Mouse (Mus musculus) megakaryocyte, adult 5-6 weeks (primary cell): ENCODE data around the gene Olfr649. TPM values are rescaled to one million over a fixed set of nuclear protein-coding genes. Genes with fewer than 3 reads are reported as not detected.

Source experiments
- total RNA-seq, 2 experiments: library from RNA; stranded (forward) in 1 of 2; stranded (reverse) in 1 of 2; fragments of 153-499, 151-499 nt in 1 of 2; fragments of 221-1000, 200-1000 nt in 1 of 2; gene quantifications; 2 replicates each; pipeline versions ENCODE4 v1.2.3 to v1.2.4; 2015 to 2017

Olfr649 gene
- total RNA-seq, 2 experiments from 2014 or later = not detected

Other genes starting within 250 kb of the Olfr649 start
- gene Olfr635, start 224.8 kb downstream of the Olfr649 start, total RNA-seq (2015) = not detected in 2 replicates
- gene Olfr635, start 224.8 kb downstream of the Olfr649 start, total RNA-seq (2017) = not detected in 2 replicates
- gene Olfr638, start 197.2 kb downstream of the Olfr649 start, total RNA-seq (2015) = not detected in 2 replicates
- not detected in 2 replicates for gene Olfr638, start 197.2 kb downstream of the Olfr649 start, total RNA-seq (2017)
- not detected in 2 replicates for gene Olfr639, start 178.7 kb downstream of the Olfr649 start, total RNA-seq (2015)
- not detected in 2 replicates for gene Olfr639, start 178.7 kb downstream of the Olfr649 start, total RNA-seq (2017)
- not detected in 2 replicates for gene Olfr640, start 170.4 kb downstream of the Olfr649 start, total RNA-seq (2015)
- not detected in 2 replicates for gene Olfr640, start 170.4 kb downstream of the Olfr649 start, total RNA-seq (2017)
- not detected in 2 replicates for gene Olfr641, start 160.5 kb downstream of the Olfr649 start, total RNA-seq (2015)
- gene Olfr641, start 160.5 kb downstream of the Olfr649 start, total RNA-seq (2017) = not detected in 2 replicates
- gene Olfr642, start 143.3 kb downstream of the Olfr649 start, total RNA-seq (2015) = not detected in 2 replicates
- gene Olfr642, start 143.3 kb downstream of the Olfr649 start, total RNA-seq (2017) = not detected in 2 replicates
- not detected in 2 replicates for gene 4930516K23Rik, start 134.5 kb downstream of the Olfr649 start, total RNA-seq (2015)
- 0.55 TPM in 1 of 2 replicates, not detected in the other for gene 4930516K23Rik, start 134.5 kb downstream of the Olfr649 start, total RNA-seq (2017)
- not detected in 2 replicates for gene Olfr644, start 124.1 kb downstream of the Olfr649 start, total RNA-seq (2015)
- gene Olfr644, start 124.1 kb downstream of the Olfr649 start, total RNA-seq (2017) = not detected in 2 replicates
- not detected in 2 replicates for gene Olfr645, start 110.5 kb downstream of the Olfr649 start, total RNA-seq (2015)
- gene Olfr645, start 110.5 kb downstream of the Olfr649 start, total RNA-seq (2017) = not detected in 2 replicates
- not detected in 2 replicates for gene Olfr646, start 91.1 kb downstream of the Olfr649 start, total RNA-seq (2015)
- not detected in 2 replicates for gene Olfr646, start 91.1 kb downstream of the Olfr649 start, total RNA-seq (2017)
- gene Ubqln5, start 66.2 kb downstream of the Olfr649 start, total RNA-seq (2015) = not detected in 2 replicates
- gene Ubqln5, start 66.2 kb downstream of the Olfr649 start, total RNA-seq (2017) = not detected in 2 replicates
- not detected in 2 replicates for gene Olfr643, start 58.6 kb downstream of the Olfr649 start, total RNA-seq (2015)
- gene Olfr643, start 58.6 kb downstream of the Olfr649 start, total RNA-seq (2017) = not detected in 2 replicates
- not detected in 2 replicates for gene Ubqln3, start 52.7 kb downstream of the Olfr649 start, total RNA-seq (2015)
- gene Ubqln3, start 52.7 kb downstream of the Olfr649 start, total RNA-seq (2017) = not detected in 2 replicates
- gene Ubqlnl, start 45.4 kb downstream of the Olfr649 start, total RNA-seq (2015) = not detected in 2 replicates
- gene Ubqlnl, start 45.4 kb downstream of the Olfr649 start, total RNA-seq (2017) = not detected in 2 replicates
- not detected in 2 replicates for gene Olfm5, start 31.2 kb downstream of the Olfr649 start, total RNA-seq (2015)
- gene Olfm5, start 31.2 kb downstream of the Olfr649 start, total RNA-seq (2017) = not detected in 2 replicates
- gene Olfr648, start 12.6 kb downstream of the Olfr649 start, total RNA-seq (2015) = 0.16 and 0.38 TPM in 2 replicates
- 0.04 TPM in 1 of 2 replicates, not detected in the other for gene Olfr648, start 12.6 kb downstream of the Olfr649 start, total RNA-seq (2017)
- gene Trim6, start 22.8 kb upstream of the Olfr649 start, total RNA-seq (2015) = 0.31 and 0.50 TPM in 2 replicates
- gene Trim6, start 22.8 kb upstream of the Olfr649 start, total RNA-seq (2017) = 0.70 and 1.9 TPM in 2 replicates
- gene Trim34a, start 48.5 kb upstream of the Olfr649 start, total RNA-seq (2015) = 21.2 and 22.8 TPM in 2 replicates
- 26.9 and 31.2 TPM in 2 replicates for gene Trim34a, start 48.5 kb upstream of the Olfr649 start, total RNA-seq (2017)
- gene Trim5, start 92.1 kb upstream of the Olfr649 start, total RNA-seq (2015) = 12.2 and 13.9 TPM in 2 replicates
- 12.9 and 13.9 TPM in 2 replicates for gene Trim5, start 92.1 kb upstream of the Olfr649 start, total RNA-seq (2017)
- gene Trim12a, start 119.5 kb upstream of the Olfr649 start, total RNA-seq (2015) = 130 and 137 TPM in 2 replicates
- 147 and 166 TPM in 2 replicates for gene Trim12a, start 119.5 kb upstream of the Olfr649 start, total RNA-seq (2017)
- not detected in 2 replicates for gene Trim34b, start 133.5 kb upstream of the Olfr649 start, total RNA-seq (2015)
- gene Trim34b, start 133.5 kb upstream of the Olfr649 start, total RNA-seq (2017) = 0.98 TPM in 1 of 2 replicates, not detected in the other
- 32.5 and 36.4 TPM in 2 replicates for gene Trim12c, start 157.4 kb upstream of the Olfr649 start, total RNA-seq (2015)
- gene Trim12c, start 157.4 kb upstream of the Olfr649 start, total RNA-seq (2017) = 51.5 and 51.8 TPM in 2 replicates
- 20.5 and 28.5 TPM in 2 replicates for gene Trim30b, start 173.9 kb upstream of the Olfr649 start, total RNA-seq (2015)
- gene Trim30b, start 173.9 kb upstream of the Olfr649 start, total RNA-seq (2017) = 18.2 and 23.0 TPM in 2 replicates
- gene Trim30c, start 204.9 kb upstream of the Olfr649 start, total RNA-seq (2015) = 2.0 and 2.8 TPM in 2 replicates
- 3.9 and 5.7 TPM in 2 replicates for gene Trim30c, start 204.9 kb upstream of the Olfr649 start, total RNA-seq (2017)